10 mouse cellular contexts compared by ENCODE assay signal in genomic region chr13:56093680-56094079, GRCm38 (mm10). TPM values are rescaled to one million over a fixed set of nuclear protein-coding genes. Genes with fewer than 3 reads are reported as not detected.
A peak's percentile ranks its signal among the peaks of the same experiment; 100 is the strongest.
DNase-seq lines count a peak whose midpoint lies in the region; ATAC-seq lines count a peak whose summit lies in the region.
"Had no signal": no experiment of that assay in that cellular context is flagged by ENCODE, and none has a peak within 500 bp of the region (broad histone marks: within the 10 kb centered on the region; RNA-seq: fewer than 3 reads in every experiment).

No protein-coding gene starts in this region.

- H3K4me2 ChIP-seq in heart, embryonic 12.5 days = no peak overlapping the region
- H3K4me2 ChIP-seq in limb, embryonic 12.5 days = no peak overlapping the region
- no peak overlapping the region for H3K4me2 ChIP-seq in forebrain, embryonic 14.5 days (ENCODE audit: low read length)
- H3K4me2 ChIP-seq: lung, embryonic 15.5 days had no signal

- intact Hi-C loops in heart, postnatal 36 days (cut with DNase I) = no loop called here
- intact Hi-C loops in left cerebral cortex, postnatal 4 days (cut with DNase I) = no loop called here

- peak overlapping the region; percentile 61 for H3K27ac ChIP-seq in heart, embryonic 12.5 days (ENCODE audit: poor library complexity, severe bottlenecking)
- H3K27ac ChIP-seq in limb, embryonic 12.5 days = peak overlapping the region; percentile 29; the same call in 1 of the 2 replicates
- no peak overlapping the region for H3K27ac ChIP-seq in limb, embryonic 10.5 days
- 0 out of 2 replicates have a peak overlapping the region, but pooled peaks have one; percentile 21 for H3K27ac ChIP-seq in forebrain, embryonic 14.5 days (ENCODE audit: low read depth, low read length)
- H3K27ac ChIP-seq: lung, embryonic 15.5 days had no signal

- no peak for DNase-seq in heart, postnatal 36 days
- DNase-seq in limb, embryonic 10.5 days (ENCODE audit: low spot score) = no peak
- peak; percentile 87 for DNase-seq in forebrain, embryonic 14.5 days (ENCODE audit: low spot score)
- peak; percentile 62 for DNase-seq in left cerebral cortex, postnatal 4 days
- no peak for DNase-seq in cerebellum, postnatal 25 days
- no peak for DNase-seq in testis, postnatal 10 days (ENCODE audit: low spot score)
- DNase-seq: kidney, postnatal 14 days had no signal

- H3K4me3 ChIP-seq in heart, embryonic 12.5 days = no peak overlapping the region
- H3K4me3 ChIP-seq in limb, embryonic 12.5 days (replicated peaks) = no peak overlapping the region
- no peak overlapping the region for H3K4me3 ChIP-seq in limb, embryonic 10.5 days
- H3K4me3 ChIP-seq in forebrain, embryonic 14.5 days (ENCODE audit: low read depth, low read length) = no peak overlapping the region
- H3K4me3 ChIP-seq: lung, embryonic 15.5 days had no signal

- H3K4me1 ChIP-seq in heart, embryonic 12.5 days (replicated peaks) = peaks cover 52% of the 10 kb centered on the region
- H3K4me1 ChIP-seq in limb, embryonic 12.5 days (replicated peaks) = peaks cover 18% of the 10 kb centered on the region; the same call in 1 of the 2 replicates
- H3K4me1 ChIP-seq in limb, embryonic 10.5 days = 0 out of 2 replicates have a peak, but pooled peaks cover 4% of the 10 kb centered on the region
- H3K4me1 ChIP-seq in forebrain, embryonic 14.5 days (ENCODE audit: control insufficient read depth, insufficient read depth, low read length) = peaks cover 27% of the 10 kb centered on the region

- H3K36me3 ChIP-seq in heart, embryonic 12.5 days = peaks cover 61% of the 10 kb centered on the region
- peaks cover 94% of the 10 kb centered on the region for H3K36me3 ChIP-seq in limb, embryonic 12.5 days
- peaks cover 95% of the 10 kb centered on the region for H3K36me3 ChIP-seq in limb, embryonic 10.5 days
- peaks cover 53% of the 10 kb centered on the region for H3K36me3 ChIP-seq in forebrain, embryonic 14.5 days (ENCODE audit: control insufficient read depth, insufficient read depth, low read length)

- no peaks in the 10 kb centered on the region for H3K9me3 ChIP-seq in heart, embryonic 12.5 days (replicated peaks)
- no peaks in the 10 kb centered on the region for H3K9me3 ChIP-seq in limb, embryonic 12.5 days
- H3K9me3 ChIP-seq in limb, embryonic 10.5 days (replicated peaks) = no peaks in the 10 kb centered on the region
- H3K9me3 ChIP-seq in forebrain, embryonic 14.5 days (replicated peaks; ENCODE audit: control insufficient read depth, low read length) = no peaks in the 10 kb centered on the region
- H3K9me3 ChIP-seq: lung, embryonic 15.5 days had no signal

- ATAC-seq in heart, embryonic 12.5 days (ENCODE audit: insufficient number of reproducible peaks, low FRiP score) = no peak
- ATAC-seq in limb, embryonic 12.5 days (ENCODE audit: insufficient number of reproducible peaks, insufficient read depth, low FRiP score, low TSS enrichment, low read depth) = no peak
- ATAC-seq in forebrain, embryonic 14.5 days = peak; percentile 84

- 73% methylated on average over 3 of the region's 3 CpGs for WGBS in heart, embryonic 12.5 days
- 76% methylated on average over 3 of the region's 3 CpGs for WGBS in limb, embryonic 12.5 days
- WGBS in limb, embryonic 10.5 days = 91% methylated on average over 3 of the region's 3 CpGs
- 37% methylated on average over 3 of the region's 3 CpGs for WGBS in forebrain, embryonic 14.5 days

- no peaks in the 10 kb centered on the region for H3K27me3 ChIP-seq in heart, embryonic 12.5 days (replicated peaks)
- H3K27me3 ChIP-seq in limb, embryonic 12.5 days = no peaks in the 10 kb centered on the region
- H3K27me3 ChIP-seq in limb, embryonic 10.5 days (ENCODE audit: low read depth, poor library complexity, severe bottlenecking) = no peaks in the 10 kb centered on the region
- no peaks in the 10 kb centered on the region for H3K27me3 ChIP-seq in forebrain, embryonic 14.5 days (replicated peaks; ENCODE audit: control insufficient read depth, insufficient read depth, low read length)
- H3K27me3 ChIP-seq: lung, embryonic 15.5 days had no signal

- no peak overlapping the region for H3K9ac ChIP-seq in heart, embryonic 12.5 days
- H3K9ac ChIP-seq in limb, embryonic 12.5 days (replicated peaks) = no peak overlapping the region
- no peak overlapping the region for H3K9ac ChIP-seq in forebrain, embryonic 14.5 days (ENCODE audit: low read length)
- H3K9ac ChIP-seq: lung, embryonic 15.5 days had no signal

RNA-seq across cellular contexts. Expression of gene H2afy, which starts 42.5 kb away (rescaled TPM):
- polyA plus RNA-seq in heart, embryonic 12.5 days (2016; fragmentation: Nextera tagmentation; extraction: Ambion mirVana) = 141 and 152 TPM in 2 replicates
- 10 to 100 TPM; 45.2 to 50.3 TPM for total RNA-seq in heart, postnatal 36 days (2021)
- 607 and 623 TPM in 2 replicates for polyA plus RNA-seq in limb, embryonic 12.5 days (2016; fragmentation: Nextera tagmentation; extraction: Ambion mirVana)
- 642 and 645 TPM in 2 replicates for polyA plus RNA-seq in limb, embryonic 10.5 days (2016; fragmentation: Nextera tagmentation; extraction: Ambion mirVana)
- polyA plus RNA-seq in forebrain, embryonic 14.5 days (2014; fragmentation: Nextera tagmentation; extraction: Ambion mirVana) = 422 and 438 TPM in 2 replicates
- 100 to 1,000 TPM; 114 to 116 TPM for total RNA-seq in left cerebral cortex, postnatal 4 days (2021)

Comparison
In these comparisons a context has a peak if more than half of its experiments do, and no peak if none do; other contexts are left out.
1. DNase-seq: peak in forebrain, embryonic 14.5 days (single experiment) and left cerebral cortex, postnatal 4 days (single experiment); none in heart, postnatal 36 days (0 of 2), limb, embryonic 10.5 days (single experiment), cerebellum, postnatal 25 days (0 of 2) and testis, postnatal 10 days (single experiment).